ENCODE assay signal across 17 mouse cellular contexts in genomic region chr10:14311962-14312361, GRCm38 (mm10).
"Had no signal": no experiment of that assay in that cellular context is flagged by ENCODE, and none has a peak within 500 bp of the region (broad histone marks: within the 10 kb centered on the region; RNA-seq: fewer than 3 reads in every experiment).

No protein-coding gene starts in this region.

- H3K4me3 ChIP-seq: neural tube, embryonic 12.5 days; neural tube, embryonic 13.5 days; neural tube, embryonic 15.5 days; stomach, embryonic 15.5 days had no signal

- H3K4me1 ChIP-seq: neural tube, embryonic 12.5 days; neural tube, embryonic 13.5 days; neural tube, embryonic 15.5 days; stomach, embryonic 15.5 days had no signal

- H3K9me3 ChIP-seq: neural tube, embryonic 12.5 days; neural tube, embryonic 13.5 days; neural tube, embryonic 15.5 days; stomach, embryonic 15.5 days had no signal

- DNase-seq: retina, postnatal 1 day; right cerebral cortex, adult 18-20 months; right cerebral cortex, postnatal 14 days; right cerebral cortex, postnatal 25 days; right cerebral cortex, postnatal 4 days; spleen, adult 18-20 months; thymus, adult 18-20 months; thymus, adult 2 months; thymus, postnatal 14 days; thymus, postnatal 25 days; thymus, postnatal 36 days; thymus, postnatal 4 days had no signal

- H3K9ac ChIP-seq: neural tube, embryonic 12.5 days; neural tube, embryonic 13.5 days; neural tube, embryonic 15.5 days; stomach, embryonic 15.5 days had no signal

- H3K36me3 ChIP-seq: neural tube, embryonic 12.5 days; neural tube, embryonic 13.5 days; neural tube, embryonic 15.5 days; stomach, embryonic 15.5 days had no signal

- H3K4me2 ChIP-seq: neural tube, embryonic 12.5 days; neural tube, embryonic 13.5 days; neural tube, embryonic 15.5 days; stomach, embryonic 15.5 days had no signal

- H3K27me3 ChIP-seq: neural tube, embryonic 12.5 days; neural tube, embryonic 13.5 days; neural tube, embryonic 15.5 days; stomach, embryonic 15.5 days had no signal

- H3K27ac ChIP-seq: neural tube, embryonic 12.5 days; neural tube, embryonic 13.5 days; neural tube, embryonic 15.5 days; stomach, embryonic 15.5 days; stomach, postnatal 0 days had no signal
